Mouse (Mus musculus) induced T-regulatory cell, adult 2 months (primary cell): Measurements from ENCODE around the gene Srek1.
A peak's percentile ranks its signal among the peaks of the same experiment; 100 is the strongest.

Experiments
- DNase-seq: peaks from one replicate; pipeline ENCODE4 v3.0.0-alpha.2; 2012; ENCODE audit warnings: low read depth

The Srek1 gene

DNA sequence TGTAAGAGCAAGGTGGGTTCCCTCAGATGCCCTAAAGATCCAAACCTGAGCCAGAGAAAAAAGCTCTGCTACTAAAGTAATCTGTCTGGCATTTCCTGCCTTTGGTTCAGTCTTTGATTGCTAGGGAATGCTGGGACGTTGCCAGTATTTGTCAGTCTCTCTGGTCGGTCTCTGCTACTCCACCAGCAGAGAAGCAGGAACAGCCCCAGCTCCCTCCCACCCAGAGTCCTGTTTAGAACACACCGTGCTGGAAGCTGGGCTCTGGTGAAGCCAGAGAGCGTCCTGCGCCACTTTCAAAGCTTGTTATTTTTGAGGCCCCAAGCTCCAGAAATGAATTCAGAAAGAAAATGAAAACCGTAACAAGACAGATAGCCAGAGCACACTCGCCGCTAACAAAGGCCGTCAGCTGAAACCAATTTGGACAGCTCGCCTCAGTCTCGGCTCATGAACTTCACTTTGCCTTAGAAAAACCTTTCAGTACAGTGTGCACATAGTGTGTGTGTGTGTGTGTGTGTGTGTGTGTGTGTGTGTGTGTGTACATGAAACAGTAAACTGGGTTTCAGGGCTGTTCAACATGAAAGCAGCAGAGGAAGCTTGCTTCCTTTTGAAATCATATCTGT, 62.9 kb downstream of the Srek1 start:
- no peak for DNase-seq

DNA sequence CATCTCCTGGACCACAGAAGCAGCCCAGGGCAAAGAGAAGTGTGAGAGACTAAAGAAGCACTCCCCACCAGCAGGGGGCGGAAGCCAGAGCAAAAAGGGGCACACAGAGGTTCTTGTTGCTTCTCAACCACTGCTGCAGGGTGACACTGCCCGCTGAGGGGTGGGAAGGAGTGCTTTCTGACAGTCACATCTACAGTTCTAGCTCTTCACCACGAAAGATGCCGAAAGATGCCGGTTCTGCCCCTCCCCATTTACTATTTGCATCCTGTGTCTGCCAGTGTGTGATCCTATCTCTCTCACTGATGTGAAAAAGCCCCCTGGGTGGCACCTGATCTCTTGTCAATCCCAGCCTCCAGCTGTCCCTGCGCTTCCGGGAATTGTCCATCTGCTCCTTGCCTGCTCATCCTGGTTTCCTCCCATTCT, 64.0 kb downstream of the Srek1 start:
- DNase-seq = peak; percentile 54

DNA sequence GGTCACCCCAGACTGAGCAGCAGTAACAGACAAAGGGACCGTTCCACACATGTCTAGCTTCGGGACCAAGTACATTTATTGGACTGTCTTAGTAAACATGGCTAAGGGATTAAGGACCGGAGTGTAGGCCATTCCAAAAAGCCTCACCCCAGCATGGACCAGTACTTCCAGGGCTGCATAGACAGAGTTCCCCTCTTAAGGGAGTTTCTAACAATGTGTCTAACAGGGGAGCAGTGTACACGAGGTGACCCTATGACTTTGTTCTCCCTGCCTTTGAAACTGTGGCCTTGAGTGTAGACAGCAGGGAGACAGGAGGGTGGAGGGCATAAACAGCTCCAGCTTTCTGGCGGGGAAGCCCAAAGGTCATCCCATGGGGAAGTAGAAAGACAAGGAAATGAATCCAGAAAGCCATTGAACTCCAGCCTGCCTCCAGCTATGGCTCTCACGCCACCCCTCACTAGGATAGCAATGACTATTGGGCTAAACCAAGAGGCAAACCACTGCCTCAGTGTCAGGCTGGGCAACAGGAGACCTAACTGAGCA, 68.9 kb downstream of the Srek1 start:
- DNase-seq = no peak

DNA sequence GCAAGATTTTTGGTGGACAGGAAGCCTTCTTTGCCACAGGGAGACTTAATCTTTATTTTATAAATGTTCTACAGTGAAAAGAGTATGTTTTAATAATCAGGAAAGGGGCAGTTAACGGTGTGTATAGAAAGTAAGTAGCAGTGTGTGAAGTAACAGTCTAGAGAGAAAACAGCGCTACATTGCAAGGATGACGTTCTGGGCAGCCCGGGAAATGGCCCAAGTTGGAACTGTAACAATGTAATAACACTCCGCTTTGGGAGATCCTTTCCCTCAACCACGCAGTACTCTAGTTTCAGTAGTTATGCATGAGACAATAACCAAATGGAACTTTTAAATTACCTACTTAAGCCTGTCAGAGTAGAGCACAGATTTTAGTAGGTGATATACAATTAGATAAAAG, 70.6 kb downstream of the Srek1 start:
- no peak for DNase-seq

DNA sequence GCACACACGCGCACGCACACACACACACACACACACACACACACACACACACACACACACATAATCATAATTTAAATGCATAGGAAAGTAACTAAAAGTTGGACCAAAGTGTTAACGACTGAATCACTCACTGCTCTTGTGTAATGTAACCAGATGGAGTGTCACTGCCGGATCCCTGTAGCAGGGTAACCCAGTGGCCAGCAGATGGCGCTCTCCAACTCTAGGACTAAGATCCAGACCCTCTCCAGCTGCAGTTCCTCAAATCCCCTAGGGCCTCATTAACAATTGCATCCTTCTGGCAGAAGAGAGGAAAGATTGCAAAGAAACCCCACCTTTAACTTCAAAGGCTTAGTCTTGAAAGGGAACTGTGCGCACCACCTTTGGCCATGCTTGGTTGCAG, 71.0 kb downstream of the Srek1 start:
- peak; percentile 76 for DNase-seq

DNA sequence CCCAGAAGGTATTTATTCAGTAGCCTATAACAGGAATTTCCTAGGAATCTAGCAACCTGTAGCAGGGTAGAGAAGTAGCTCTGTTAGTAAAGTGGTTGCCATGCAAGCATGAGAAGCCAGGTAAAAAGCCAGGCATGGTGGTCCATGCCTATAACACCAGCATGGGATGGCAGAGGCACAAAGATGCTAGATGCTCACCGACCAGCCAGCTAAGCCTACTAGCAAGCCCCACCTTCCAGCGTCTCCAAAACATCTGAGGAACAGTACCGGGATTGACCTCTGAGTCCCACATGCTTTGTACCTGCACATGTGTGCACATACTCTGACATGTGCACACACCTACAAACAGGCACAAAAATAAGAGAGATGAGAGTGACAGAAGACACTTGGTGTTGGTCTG, 72.1 kb downstream of the Srek1 start:
- DNase-seq = no peak

DNA sequence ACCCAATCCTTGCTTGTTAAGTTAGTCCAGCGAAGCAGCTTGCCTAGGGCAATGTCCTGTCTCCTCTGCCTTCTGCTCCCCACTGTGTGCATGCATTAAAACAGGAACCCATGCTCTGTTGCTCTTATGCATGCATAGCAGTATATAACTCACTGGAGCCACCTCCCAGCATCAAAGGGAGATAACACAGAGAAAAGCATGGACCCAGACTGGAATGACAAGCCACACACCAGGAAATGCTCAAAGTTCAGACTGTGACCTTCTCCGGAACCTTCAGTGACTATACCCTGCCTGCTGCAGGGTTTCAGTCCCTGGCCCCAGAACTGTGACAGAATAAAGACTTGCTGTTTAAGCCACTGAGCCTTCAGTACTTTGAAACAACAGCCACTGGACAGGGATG, 73.7 kb downstream of the Srek1 start:
- DNase-seq = no peak

DNA sequence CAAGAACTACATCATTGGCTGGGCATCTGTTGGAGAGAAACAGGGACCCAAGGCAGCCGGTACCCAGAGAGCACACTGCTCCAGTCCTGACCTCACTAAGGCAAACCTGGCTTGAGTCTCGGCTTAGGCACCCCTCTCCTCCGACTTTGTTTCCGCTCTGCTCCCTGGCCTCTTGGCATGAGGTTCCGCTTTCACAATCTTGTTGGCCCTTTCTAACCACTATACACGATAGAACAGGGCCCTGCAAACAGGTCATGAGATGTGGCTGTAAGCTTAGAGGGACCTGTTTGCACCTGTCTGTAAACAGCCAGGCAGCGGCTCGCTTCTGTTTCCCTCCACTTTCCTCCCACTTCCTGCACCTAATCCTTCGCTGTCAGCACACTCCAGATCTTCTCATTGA, 76.4 kb downstream of the Srek1 start:
- no peak for DNase-seq

DNA sequence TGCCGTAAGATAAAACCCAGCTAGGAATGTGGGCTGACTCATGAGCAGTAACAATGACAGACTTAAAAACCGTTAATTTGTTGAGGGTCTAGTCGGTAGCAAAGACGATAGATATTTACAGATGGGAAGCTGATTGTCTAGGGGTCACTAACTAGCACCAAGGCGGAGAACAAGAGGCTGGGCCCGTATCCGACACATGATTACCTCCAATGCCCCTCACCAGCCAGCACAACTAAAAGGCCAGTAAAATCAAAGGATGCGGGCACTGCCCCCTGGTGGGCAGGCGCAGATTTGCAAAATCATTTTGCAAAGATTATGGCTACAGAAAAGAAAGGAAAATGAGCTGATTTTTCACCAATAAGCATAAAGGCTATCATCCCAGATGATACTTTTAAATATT, 78.2 kb downstream of the Srek1 start:
- peak; percentile 41 for DNase-seq

DNA sequence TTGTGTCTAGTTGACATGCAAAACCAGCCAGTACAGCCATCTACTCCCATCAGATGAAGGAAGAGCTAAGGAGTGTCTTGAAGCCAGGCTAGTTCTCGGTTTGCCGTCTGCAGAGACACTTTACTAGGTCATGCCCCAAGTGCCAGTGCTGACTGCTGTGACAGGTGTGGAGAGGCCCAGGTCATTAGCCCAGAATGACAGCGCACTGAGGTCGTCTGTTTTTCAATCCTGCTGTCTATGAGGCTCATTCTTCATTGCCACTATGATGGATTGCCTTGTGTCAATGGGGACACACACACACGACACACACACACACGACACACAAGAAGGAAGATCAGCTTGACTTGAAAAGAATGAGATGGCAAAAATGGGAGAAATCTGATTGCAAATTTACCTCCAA, 79.0 kb downstream of the Srek1 start:
- no peak for DNase-seq
